Mouse (Mus musculus): Measurements from ENCODE around the gene Hscb. TPM values are rescaled to one million over a fixed set of nuclear protein-coding genes. Genes with fewer than 3 reads are reported as not detected.

Hscb gene
- polyA plus RNA-seq, 1 experiment from 2014 or later = 28.7 TPM

GRCm38 (mm10) chr5:110826781-110827495, 12.6 kb downstream of the Hscb start:
- Histone ChIP-seq H3K9ac (replicated peaks; ENCODE audit: low read length) (no peak overlapping the region), H3K36me3 (replicated peaks; ENCODE audit: control insufficient read depth, insufficient read depth, low read depth, low read length) (no peaks in the 10 kb centered on the region), H3K9me3 (replicated peaks; ENCODE audit: control insufficient read depth, low read length) (no peaks in the 10 kb centered on the region), H3K27me3 (ENCODE audit: control insufficient read depth, insufficient read depth, low read length) (no peaks in the 10 kb centered on the region), H3K4me2 (ENCODE audit: low read depth, low read length) (no peak overlapping the region), H3K4me3 (ENCODE audit: low read depth, low read length) (no peak overlapping the region), H3K27ac (replicated peaks; ENCODE audit: low read depth, low read length) (no peak overlapping the region), H3K4me1 (ENCODE audit: control insufficient read depth, insufficient read depth, low read length) (no peaks in the 10 kb centered on the region)
- WGBS = 93% methylated on average over 8 of the region's 8 CpGs
- ATAC-seq (replicated peaks; ENCODE audit: insufficient number of reproducible peaks, low FRiP score, low TSS enrichment, low read depth) = no peak
- DNase-seq (ENCODE audit: low spot score) = no peak

- Histone ChIP-seq H3K27me3 (ENCODE audit: control insufficient read depth, insufficient read depth, low read length) (no peaks in the 10 kb centered on the region), H3K4me1 (ENCODE audit: control insufficient read depth, insufficient read depth, low read length) (no peaks in the 10 kb centered on the region), H3K27ac (replicated peaks; ENCODE audit: low read depth, low read length) (no peak overlapping the region), H3K4me2 (ENCODE audit: low read depth, low read length) (no peak overlapping the region), H3K36me3 (replicated peaks; ENCODE audit: control insufficient read depth, insufficient read depth, low read depth, low read length) (no peaks in the 10 kb centered on the region), H3K4me3 (ENCODE audit: low read depth, low read length) (no peak overlapping the region), H3K9me3 (replicated peaks; ENCODE audit: control insufficient read depth, low read length) (no peaks in the 10 kb centered on the region), H3K9ac (replicated peaks; ENCODE audit: low read length) (no peak overlapping the region)
- DNase-seq (ENCODE audit: low spot score) = no peak
- WGBS = 90% methylated on average over 4 of the region's 4 CpGs
- ATAC-seq (replicated peaks; ENCODE audit: insufficient number of reproducible peaks, low FRiP score, low TSS enrichment, low read depth) = no peak
Measured at GRCm38 (mm10) chr5:110824421-110824820, 15.2 kb downstream of the Hscb start.

- DNase-seq (ENCODE audit: low spot score) (peak; percentile 100), ATAC-seq (replicated peaks; ENCODE audit: insufficient number of reproducible peaks, low FRiP score, low TSS enrichment, low read depth) (peak; percentile 90)
- Histone ChIP-seq H3K27me3 (ENCODE audit: control insufficient read depth, insufficient read depth, low read length) (no peaks in the 10 kb centered on the region), H3K36me3 (replicated peaks; ENCODE audit: control insufficient read depth, insufficient read depth, low read depth, low read length) (peaks cover 3% of the 10 kb centered on the region; the same call in 1 of the 2 replicates), H3K4me3 (ENCODE audit: low read depth, low read length) (peak within 1 kb of the TSS; percentile 96), H3K9ac (replicated peaks; ENCODE audit: low read length) (peak within 1 kb of the TSS; percentile 97), H3K4me1 (ENCODE audit: control insufficient read depth, insufficient read depth, low read length) (peaks cover 5% of the 10 kb centered on the region), H3K4me2 (ENCODE audit: low read depth, low read length) (peak within 1 kb of the TSS; percentile 86), H3K9me3 (replicated peaks; ENCODE audit: control insufficient read depth, low read length) (no peaks in the 10 kb centered on the region), H3K27ac (replicated peaks; ENCODE audit: low read depth, low read length) (peak within 1 kb of the TSS; percentile 83)
- WGBS = under 1% methylated on average over 53 of the region's 80 CpGs
Measured at GRCm38 (mm10) chr5:110809667-110810325, 29.8 kb downstream of the Hscb start, which contains the start of gene Ulk1. Gene Ulk1, minus strand, starts transcription at chr5:110810097.

- peaks cover 5% of the 10 kb centered on the region for H3K4me1 ChIP-seq (ENCODE audit: control insufficient read depth, insufficient read depth, low read length)
- peak overlapping the region; percentile 96 for H3K4me3 ChIP-seq (ENCODE audit: low read depth, low read length)
- peak overlapping the region; percentile 83; the same call in 1 of the 2 replicates for H3K27ac ChIP-seq (replicated peaks; ENCODE audit: low read depth, low read length)
- H3K9me3 ChIP-seq (replicated peaks; ENCODE audit: control insufficient read depth, low read length) = no peaks in the 10 kb centered on the region
- H3K27me3 ChIP-seq (ENCODE audit: control insufficient read depth, insufficient read depth, low read length) = no peaks in the 10 kb centered on the region
- DNase-seq (ENCODE audit: low spot score) (peak; percentile 40), ATAC-seq (replicated peaks; ENCODE audit: insufficient number of reproducible peaks, low FRiP score, low TSS enrichment, low read depth) (0 out of 2 replicates have a peak, but pooled peaks have one; percentile 3)
- peak overlapping the region; percentile 86 for H3K4me2 ChIP-seq (ENCODE audit: low read depth, low read length)
- 2% methylated on average over 27 of the region's 27 CpGs for WGBS
- peaks cover 3% of the 10 kb centered on the region; the same call in 1 of the 2 replicates for H3K36me3 ChIP-seq (replicated peaks; ENCODE audit: control insufficient read depth, insufficient read depth, low read depth, low read length)
- peak overlapping the region; percentile 97 for H3K9ac ChIP-seq (replicated peaks; ENCODE audit: low read length)
Measured at GRCm38 (mm10) chr5:110808821-110809666, 30.5 kb downstream of the Hscb start.

GRCm38 (mm10) chr5:110808061-110808631, 31.4 kb downstream of the Hscb start:
- H3K4me2 ChIP-seq (ENCODE audit: low read depth, low read length) = peak overlapping the region; percentile 86
- peak overlapping the region; percentile 96 for H3K4me3 ChIP-seq (ENCODE audit: low read depth, low read length)
- 0 out of 2 replicates have a peak overlapping the region, but pooled peaks have one; percentile 28 for H3K27ac ChIP-seq (replicated peaks; ENCODE audit: low read depth, low read length)
- WGBS = 3% methylated on average over 14 of the region's 14 CpGs
- peaks cover 3% of the 10 kb centered on the region; the same call in 1 of the 2 replicates for H3K36me3 ChIP-seq (replicated peaks; ENCODE audit: control insufficient read depth, insufficient read depth, low read depth, low read length)
- no peaks in the 10 kb centered on the region for H3K27me3 ChIP-seq (ENCODE audit: control insufficient read depth, insufficient read depth, low read length)
- DNase-seq (ENCODE audit: low spot score) = peak; percentile 88
- ATAC-seq (replicated peaks; ENCODE audit: insufficient number of reproducible peaks, low FRiP score, low TSS enrichment, low read depth) = peak; percentile 56; the same call in 1 of the 2 replicates
- H3K4me1 ChIP-seq (ENCODE audit: control insufficient read depth, insufficient read depth, low read length) = peaks cover 5% of the 10 kb centered on the region
- no peaks in the 10 kb centered on the region for H3K9me3 ChIP-seq (replicated peaks; ENCODE audit: control insufficient read depth, low read length)
- H3K9ac ChIP-seq (replicated peaks; ENCODE audit: low read length) = peak overlapping the region; percentile 97

- Histone ChIP-seq H3K27me3 (ENCODE audit: control insufficient read depth, insufficient read depth, low read length) (no peaks in the 10 kb centered on the region), H3K9me3 (replicated peaks; ENCODE audit: control insufficient read depth, low read length) (no peaks in the 10 kb centered on the region), H3K4me3 (ENCODE audit: low read depth, low read length) (peak overlapping the region; percentile 96), H3K27ac (replicated peaks; ENCODE audit: low read depth, low read length) (no peak overlapping the region), H3K4me2 (ENCODE audit: low read depth, low read length) (peak overlapping the region; percentile 86), H3K9ac (replicated peaks; ENCODE audit: low read length) (peak overlapping the region; percentile 97), H3K4me1 (ENCODE audit: control insufficient read depth, insufficient read depth, low read length) (peaks cover 5% of the 10 kb centered on the region), H3K36me3 (replicated peaks; ENCODE audit: control insufficient read depth, insufficient read depth, low read depth, low read length) (peaks cover 3% of the 10 kb centered on the region; the same call in 1 of the 2 replicates)
- ATAC-seq (replicated peaks; ENCODE audit: insufficient number of reproducible peaks, low FRiP score, low TSS enrichment, low read depth) (no peak), DNase-seq (ENCODE audit: low spot score) (no peak)
- WGBS = 80% methylated on average over 4 of the region's 4 CpGs
Measured at GRCm38 (mm10) chr5:110807453-110807852, 32.1 kb downstream of the Hscb start.

- DNase-seq (ENCODE audit: low spot score) = no peak
- peaks cover 3% of the 10 kb centered on the region; the same call in 1 of the 2 replicates for H3K36me3 ChIP-seq (replicated peaks; ENCODE audit: control insufficient read depth, insufficient read depth, low read depth, low read length)
Measured at GRCm38 (mm10) chr5:110806676-110807075, 32.9 kb downstream of the Hscb start.

More at GRCm38 (mm10) chr5:110806676-110807075, 32.9 kb downstream of the Hscb start:
- Histone ChIP-seq H3K4me3 (ENCODE audit: low read depth, low read length) (no peak overlapping the region), H3K9me3 (replicated peaks; ENCODE audit: control insufficient read depth, low read length) (no peaks in the 10 kb centered on the region), H3K27ac (replicated peaks; ENCODE audit: low read depth, low read length) (no peak overlapping the region), H3K27me3 (ENCODE audit: control insufficient read depth, insufficient read depth, low read length) (no peaks in the 10 kb centered on the region), H3K9ac (replicated peaks; ENCODE audit: low read length) (no peak overlapping the region), H3K4me2 (ENCODE audit: low read depth, low read length) (no peak overlapping the region), H3K4me1 (ENCODE audit: control insufficient read depth, insufficient read depth, low read length) (peaks cover 5% of the 10 kb centered on the region)
- ATAC-seq (replicated peaks; ENCODE audit: insufficient number of reproducible peaks, low FRiP score, low TSS enrichment, low read depth) = no peak
- 68% methylated on average over 1 of the region's 1 CpGs for WGBS
